ENCODE assay signal across 37 mouse cellular contexts in genomic region chr7:42832221-42832620, GRCm38 (mm10). TPM values are rescaled to one million over a fixed set of nuclear protein-coding genes. Genes with fewer than 3 reads are reported as not detected.
"Had no signal": no experiment of that assay in that cellular context is flagged by ENCODE, and none has a peak within 500 bp of the region (broad histone marks: within the 10 kb centered on the region; RNA-seq: fewer than 3 reads in every experiment).

No protein-coding gene starts in this region.

- H3K27ac ChIP-seq: left cerebral cortex, adult 2 months; limb, embryonic 10.5 days; limb, embryonic 12.5 days; limb, embryonic 13.5 days; limb, embryonic 15.5 days; liver, embryonic 12.5 days; liver, embryonic 13.5 days; liver, embryonic 14.5 days; liver, embryonic 15.5 days; lung, embryonic 15.5 days; macrophage; midbrain, embryonic 10.5 days; midbrain, embryonic 12.5 days; midbrain, embryonic 13.5 days; midbrain, embryonic 15.5 days had no signal

- H3K4me2 ChIP-seq: limb, embryonic 12.5 days; limb, embryonic 13.5 days; limb, embryonic 15.5 days; liver, embryonic 11.5 days; liver, embryonic 12.5 days; liver, embryonic 13.5 days; liver, embryonic 15.5 days; lung, embryonic 14.5 days; lung, embryonic 15.5 days; midbrain, embryonic 11.5 days; midbrain, embryonic 12.5 days; midbrain, embryonic 13.5 days; midbrain, embryonic 15.5 days had no signal

- H3K36me3 ChIP-seq: limb, embryonic 10.5 days; limb, embryonic 12.5 days; limb, embryonic 13.5 days; limb, embryonic 15.5 days; liver, embryonic 12.5 days; liver, embryonic 13.5 days; liver, embryonic 15.5 days; lung, embryonic 15.5 days; midbrain, embryonic 10.5 days; midbrain, embryonic 12.5 days; midbrain, embryonic 13.5 days; midbrain, embryonic 15.5 days had no signal

- ATAC-seq: liver, embryonic 12.5 days; liver, postnatal 0 days; lung, postnatal 0 days; midbrain, embryonic 13.5 days; midbrain, embryonic 15.5 days; midbrain, embryonic 16.5 days had no signal

- H3K9ac ChIP-seq: limb, embryonic 12.5 days; limb, embryonic 13.5 days; limb, embryonic 15.5 days; liver, embryonic 12.5 days; liver, embryonic 13.5 days; liver, embryonic 14.5 days; liver, embryonic 15.5 days; liver, postnatal 0 days; lung, embryonic 14.5 days; lung, embryonic 15.5 days; midbrain, embryonic 12.5 days; midbrain, embryonic 13.5 days; midbrain, embryonic 15.5 days had no signal

- H3K4me3 ChIP-seq: left cerebral cortex, adult 2 months; limb, embryonic 10.5 days; limb, embryonic 12.5 days; limb, embryonic 13.5 days; limb, embryonic 15.5 days; liver, embryonic 12.5 days; liver, embryonic 13.5 days; liver, embryonic 15.5 days; lung, embryonic 15.5 days; megakaryocyte, embryonic 14.5 days; midbrain, embryonic 10.5 days; midbrain, embryonic 12.5 days; midbrain, embryonic 13.5 days; midbrain, embryonic 15.5 days; myocyte had no signal

- H3K4me1 ChIP-seq: limb, embryonic 10.5 days; limb, embryonic 12.5 days; limb, embryonic 13.5 days; limb, embryonic 15.5 days; liver, embryonic 12.5 days; liver, embryonic 13.5 days; liver, embryonic 15.5 days; lung, embryonic 15.5 days; megakaryocyte, embryonic 14.5 days; midbrain, embryonic 10.5 days; midbrain, embryonic 12.5 days; midbrain, embryonic 13.5 days; midbrain, embryonic 15.5 days had no signal

- DNase-seq: left cerebral cortex, postnatal 4 days; liver; liver, embryonic 13.5 days; liver, postnatal 0 days; lung, adult 2 months; lung, embryonic 14.5 days; lung, postnatal 10 days; lung, postnatal 14 days; lung, postnatal 36 days; lung, postnatal 4 days; midbrain, embryonic 14.5 days had no signal

- H3K27me3 ChIP-seq: limb, embryonic 12.5 days; limb, embryonic 13.5 days; limb, embryonic 15.5 days; liver, embryonic 12.5 days; liver, embryonic 13.5 days; liver, embryonic 15.5 days; lung, embryonic 15.5 days; megakaryocyte, embryonic 14.5 days; midbrain, embryonic 12.5 days; midbrain, embryonic 13.5 days; midbrain, embryonic 15.5 days had no signal

- H3K9me3 ChIP-seq: limb, embryonic 15.5 days; liver, embryonic 15.5 days; lung, embryonic 15.5 days had no signal

RNA-seq across cellular contexts. Expression of gene Gm2381, which starts 34.8 kb away (rescaled TPM):
- polyA plus RNA-seq: limb, embryonic 10.5 days; limb, embryonic 11.5 days; limb, embryonic 12.5 days; limb, embryonic 13.5 days; limb, embryonic 14.5 days; limb, embryonic 15.5 days; liver, adult 2 months; liver, embryonic 11.5 days; liver, embryonic 12.5 days; liver, embryonic 13.5 days; liver, embryonic 14.5 days; liver, embryonic 15.5 days; liver, embryonic 16.5 days; liver, postnatal 0 days; lung, adult 2 months; lung, embryonic 14.5 days; lung, embryonic 15.5 days; lung, embryonic 16.5 days; lung, postnatal 0 days; macrophage; midbrain, embryonic 10.5 days; midbrain, embryonic 11.5 days; midbrain, embryonic 12.5 days; midbrain, embryonic 13.5 days; midbrain, embryonic 14.5 days; midbrain, embryonic 15.5 days; midbrain, embryonic 16.5 days; midbrain, postnatal 0 days had no signal

RNA-seq across cellular contexts. Expression of gene Vmn2r62, which starts 38.9 kb away (rescaled TPM):
- polyA plus RNA-seq: limb, embryonic 10.5 days; limb, embryonic 11.5 days; limb, embryonic 12.5 days; limb, embryonic 13.5 days; limb, embryonic 14.5 days; limb, embryonic 15.5 days; liver, adult 2 months; liver, embryonic 11.5 days; liver, embryonic 12.5 days; liver, embryonic 13.5 days; liver, embryonic 14.5 days; liver, embryonic 15.5 days; liver, embryonic 16.5 days; liver, postnatal 0 days; lung, adult 2 months; lung, embryonic 14.5 days; lung, embryonic 15.5 days; lung, embryonic 16.5 days; lung, postnatal 0 days; macrophage; midbrain, embryonic 10.5 days; midbrain, embryonic 11.5 days; midbrain, embryonic 12.5 days; midbrain, embryonic 13.5 days; midbrain, embryonic 14.5 days; midbrain, embryonic 15.5 days; midbrain, embryonic 16.5 days; midbrain, postnatal 0 days; myocyte had no signal
